In the genomic region with DNA sequence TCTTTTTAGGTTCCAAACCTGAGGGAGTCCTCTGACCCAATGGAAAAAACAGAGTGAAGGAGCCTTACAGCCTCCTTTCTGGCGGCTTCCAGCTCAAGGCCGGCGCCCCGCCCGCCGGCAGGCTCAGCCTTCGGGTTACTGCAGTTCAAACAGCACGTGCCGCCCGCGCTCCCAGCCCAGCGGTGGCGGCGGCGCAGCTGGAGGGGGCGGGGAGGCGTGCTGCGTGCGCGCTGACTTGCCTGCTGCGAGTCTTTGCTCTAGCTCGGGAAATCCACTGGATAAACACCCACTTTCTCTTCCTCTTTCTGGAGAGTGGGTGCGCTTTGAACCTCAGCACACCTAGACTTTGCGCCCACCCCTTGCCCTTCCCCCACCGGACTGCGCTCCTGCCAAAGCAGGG, we compare ENCODE assay signal across 8 mouse cellular contexts. TPM values are rescaled to one million over a fixed set of nuclear protein-coding genes. Genes with fewer than 3 reads are reported as not detected.
DNase-seq lines count a peak whose midpoint lies in the region; ATAC-seq lines count a peak whose summit lies in the region.

No protein-coding gene starts in this region.

- H3K9me3 ChIP-seq in embryonic facial prominence, embryonic 15.5 days (replicated peaks): no peaks in the 10 kb centered on the region
- H3K9me3 ChIP-seq in heart, embryonic 13.5 days: no peaks in the 10 kb centered on the region
- no peaks in the 10 kb centered on the region for H3K9me3 ChIP-seq in kidney, embryonic 14.5 days (ENCODE audit: control insufficient read depth, low read length)

- peak overlapping the region; percentile 84 for H3K27ac ChIP-seq in embryonic facial prominence, embryonic 15.5 days (replicated peaks)
- H3K27ac ChIP-seq in heart, embryonic 13.5 days (replicated peaks): no peak overlapping the region
- H3K27ac ChIP-seq in kidney, embryonic 14.5 days (ENCODE audit: low read depth, low read length): no peak overlapping the region

- under 1% methylated on average over 26 of the region's 26 CpGs for WGBS in embryonic facial prominence, embryonic 15.5 days
- WGBS in heart, embryonic 13.5 days: under 1% methylated on average over 26 of the region's 26 CpGs
- WGBS in kidney, embryonic 14.5 days: 2% methylated on average over 26 of the region's 26 CpGs

- peaks cover 51% of the 10 kb centered on the region for H3K27me3 ChIP-seq in embryonic facial prominence, embryonic 15.5 days
- H3K27me3 ChIP-seq in heart, embryonic 13.5 days (replicated peaks): peaks cover 100% of the 10 kb centered on the region
- H3K27me3 ChIP-seq in kidney, embryonic 14.5 days (ENCODE audit: control insufficient read depth, insufficient read depth, low read length): peaks cover 97% of the 10 kb centered on the region

- no peaks in the 10 kb centered on the region for H3K36me3 ChIP-seq in embryonic facial prominence, embryonic 15.5 days
- no peaks in the 10 kb centered on the region for H3K36me3 ChIP-seq in heart, embryonic 13.5 days
- H3K36me3 ChIP-seq in kidney, embryonic 14.5 days (ENCODE audit: control insufficient read depth, insufficient read depth, low read length): no peaks in the 10 kb centered on the region

- peak overlapping the region; percentile 92 for H3K4me2 ChIP-seq in embryonic facial prominence, embryonic 15.5 days (replicated peaks)
- peak overlapping the region; percentile 93 for H3K4me2 ChIP-seq in heart, embryonic 13.5 days
- H3K4me2 ChIP-seq in kidney, embryonic 14.5 days (replicated peaks; ENCODE audit: low read depth, low read length): peak overlapping the region; percentile 57

- no peak; the same call in 1 of the 2 replicates for ATAC-seq in embryonic facial prominence, embryonic 15.5 days (ENCODE audit: insufficient number of reproducible peaks, low FRiP score, low TSS enrichment, low read depth)
- no peak for ATAC-seq in heart, embryonic 13.5 days (ENCODE audit: extremely low read depth, insufficient number of reproducible peaks, low FRiP score, low TSS enrichment)
- peak; percentile 10; the same call in 1 of the 2 replicates for ATAC-seq in kidney, embryonic 14.5 days (ENCODE audit: low FRiP score, low TSS enrichment)

- intact Hi-C loops in left cerebral cortex, postnatal 4 days (cut with DNase I): no loop called here

- peaks cover 94% of the 10 kb centered on the region for H3K4me1 ChIP-seq in embryonic facial prominence, embryonic 15.5 days
- H3K4me1 ChIP-seq in heart, embryonic 13.5 days: peaks cover 73% of the 10 kb centered on the region
- peaks cover 44% of the 10 kb centered on the region for H3K4me1 ChIP-seq in kidney, embryonic 14.5 days (ENCODE audit: control insufficient read depth, insufficient read depth, low read length)

- DNase-seq in left cerebral cortex, adult 11 months (ENCODE audit: low spot score): peak; percentile 56
- DNase-seq in left cerebral cortex, postnatal 4 days: no peak
- peak; percentile 74 to 78 for DNase-seq in lung, adult 18-20 months
- DNase-seq in ovary, postnatal 14 days (ENCODE audit: low spot score): peak; percentile 69
- DNase-seq in urinary bladder, adult 2 months (ENCODE audit: low spot score): peak; percentile 54

- 0 out of 2 replicates have a peak overlapping the region, but pooled peaks have one; percentile 7 for H3K9ac ChIP-seq in embryonic facial prominence, embryonic 15.5 days
- H3K9ac ChIP-seq in heart, embryonic 13.5 days: peak overlapping the region; percentile 71
- no peak overlapping the region for H3K9ac ChIP-seq in kidney, embryonic 14.5 days (ENCODE audit: low read depth, low read length)

- H3K4me3 ChIP-seq in embryonic facial prominence, embryonic 15.5 days (replicated peaks): peak overlapping the region; percentile 60
- H3K4me3 ChIP-seq in heart, embryonic 13.5 days: peak overlapping the region; percentile 52
- H3K4me3 ChIP-seq in kidney, embryonic 14.5 days (ENCODE audit: low read length): peak overlapping the region; percentile 48

RNA-seq across cellular contexts. Expression of gene Cyp26b1, which starts 10.3 kb away (rescaled TPM):
- 10 to 100 TPM; 28.9 to 29.7 TPM for total RNA-seq in left cerebral cortex, postnatal 4 days (2021)
- polyA plus RNA-seq in embryonic facial prominence, embryonic 15.5 days (2015; fragmentation: Nextera tagmentation; extraction: Ambion mirVana): 17.8 and 20.6 TPM in 2 replicates
- 1.4 and 1.9 TPM in 2 replicates for polyA plus RNA-seq in heart, embryonic 13.5 days (2015; fragmentation: Nextera tagmentation; extraction: Ambion mirVana)
- 4.4 and 6.7 TPM in 2 replicates for polyA plus RNA-seq in kidney, embryonic 14.5 days (2014; fragmentation: Nextera tagmentation; extraction: Ambion mirVana)
- 2.3 and 3.7 TPM in 2 replicates for polyA plus RNA-seq in urinary bladder, adult 2 months (2012; rRNA removed)
